Mouse (Mus musculus): Measurements from ENCODE around the gene Stradb.

GRCm38 (mm10) chr1:58955716-58956115 lies 17.6 kb upstream of the Stradb start:
- TF ChIP-seq CTCF (IDR thresholded peaks at IDR 0.05; ENCODE audit: extremely low read depth, insufficient read depth, low read length) (no peak), POLR2A (IDR thresholded peaks at IDR 0.05; ENCODE audit: extremely low read depth, insufficient read depth, low read length) (no peak)
